Mouse (Mus musculus) liver, adult 2 months (tissue): ENCODE measurements around the gene Armcx6.

Experiments used
- CTCF ChIP-seq: fragments of 200-500 bp; IDR thresholded peaks from 2 replicates; pipeline ENCODE4 v1.5.1; 2011; ENCODE audit warnings: low read depth, low read length, control low read depth
- POLR2A ChIP-seq: fragments of 200-500 bp; IDR thresholded peaks from 2 replicates; pipeline ENCODE4 v1.6.1; 2011; ENCODE audit warnings: low read length, control low read depth; ENCODE audit not compliant: insufficient read depth; ENCODE audit errors: extremely low read depth

- TF ChIP-seq CTCF (no peak), POLR2A (no peak)
Observed at GRCm38 (mm10) chrX:134739160-134739559, 12.1 kb downstream of the Armcx6 start.
